Mouse (Mus musculus) brain, embryonic 18.5 days (tissue): ENCODE measurements around the gene Ppp1r3d.

Experiments
- DNase-seq: peaks from one replicate; pipeline ENCODE4 v3.0.0-alpha.2; 2012; ENCODE audit warnings: low read depth, low spot score

Ppp1r3d gene

DNA sequence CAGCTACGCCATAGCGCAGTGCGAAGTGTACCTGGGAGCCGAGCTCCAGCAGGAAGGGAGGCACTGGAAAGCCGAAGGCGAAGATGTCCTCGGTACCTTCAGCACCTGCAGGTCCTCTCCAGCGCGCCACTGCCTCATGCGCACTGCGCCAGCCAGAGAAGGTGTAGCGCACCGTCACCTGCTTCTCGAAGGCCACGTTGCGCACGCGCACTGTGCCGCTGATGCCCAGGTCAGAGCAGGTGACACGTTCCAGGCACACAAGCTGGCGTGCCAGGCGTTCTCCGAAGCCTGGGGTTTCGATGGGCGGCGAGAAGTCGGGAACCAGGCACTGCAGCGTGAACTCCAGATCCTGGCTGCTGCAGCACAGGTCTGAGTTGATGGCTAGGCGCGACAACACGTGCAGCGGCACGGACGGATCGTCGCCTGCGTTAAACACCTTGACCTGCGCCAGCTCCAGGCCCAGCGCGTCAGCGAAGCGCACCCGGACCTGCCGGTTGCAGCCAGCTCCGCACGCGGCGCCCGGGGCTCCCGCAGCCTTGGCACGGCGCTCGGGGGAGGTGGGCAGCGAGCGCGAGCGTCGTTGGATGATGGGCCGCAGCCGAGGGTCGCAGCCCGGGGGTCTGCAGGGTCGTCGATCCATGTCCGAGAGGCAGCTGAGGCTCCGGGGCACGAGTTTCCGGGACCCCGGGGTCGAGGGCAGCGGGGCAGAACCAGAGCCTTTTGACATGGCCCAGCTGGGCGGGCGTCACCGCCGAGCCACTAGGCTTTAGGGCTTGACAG lies 601 bp downstream of the Ppp1r3d start:
- DNase-seq = no peak

GRCm38 (mm10) chr2:178413081-178413480 lies 1.2 kb downstream of the Ppp1r3d start:
- no peak for DNase-seq

DNA sequence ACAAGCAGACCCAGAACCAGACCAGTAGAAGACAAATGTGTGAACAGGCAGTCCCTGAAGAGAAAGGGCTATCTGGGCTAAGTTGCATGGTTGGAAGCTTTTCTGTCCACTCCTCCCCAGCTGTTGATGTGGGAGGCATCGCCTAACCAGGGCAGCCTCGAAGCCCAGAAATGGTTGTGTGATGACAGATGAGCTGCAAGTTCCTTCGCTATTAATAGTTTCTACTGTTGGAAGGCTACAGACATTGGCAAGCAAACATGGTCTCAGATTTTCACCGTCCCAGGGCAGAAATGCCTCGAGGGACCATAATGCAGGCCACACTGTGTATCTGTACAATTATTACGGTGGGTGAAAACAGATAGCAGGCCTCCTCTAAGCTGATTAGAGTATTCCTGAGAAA lies 1.7 kb downstream of the Ppp1r3d start:
- DNase-seq = no peak

DNA sequence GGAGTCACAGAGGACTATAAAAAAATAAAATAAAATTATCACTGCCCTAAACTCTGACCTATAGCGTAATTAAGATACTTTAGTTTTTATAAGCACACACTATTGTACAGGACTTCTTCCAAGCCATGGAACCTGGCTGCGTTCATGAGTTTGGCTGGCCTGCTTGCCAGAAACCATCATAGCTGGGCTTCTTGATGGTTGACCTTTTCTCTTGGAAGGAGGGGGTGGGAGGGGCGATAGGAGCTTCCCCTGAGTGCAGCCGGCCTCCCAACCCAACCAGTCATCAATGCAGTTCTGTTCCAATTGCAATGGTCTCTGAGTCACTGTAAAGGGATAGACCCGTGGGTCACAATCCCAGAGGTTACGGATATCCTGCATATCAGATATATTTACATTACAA lies 4.0 kb downstream of the Ppp1r3d start:
- DNase-seq = no peak

GRCm38 (mm10) chr2:178409024-178409423 lies 5.2 kb downstream of the Ppp1r3d start:
- no peak for DNase-seq

- no peak for DNase-seq
Observed at GRCm38 (mm10) chr2:178407053-178407815, 7.0 kb downstream of the Ppp1r3d start, which contains the start of gene Sycp2. Gene Sycp2 (minus strand): TSS chr2:178407685.
